In the genomic region with DNA sequence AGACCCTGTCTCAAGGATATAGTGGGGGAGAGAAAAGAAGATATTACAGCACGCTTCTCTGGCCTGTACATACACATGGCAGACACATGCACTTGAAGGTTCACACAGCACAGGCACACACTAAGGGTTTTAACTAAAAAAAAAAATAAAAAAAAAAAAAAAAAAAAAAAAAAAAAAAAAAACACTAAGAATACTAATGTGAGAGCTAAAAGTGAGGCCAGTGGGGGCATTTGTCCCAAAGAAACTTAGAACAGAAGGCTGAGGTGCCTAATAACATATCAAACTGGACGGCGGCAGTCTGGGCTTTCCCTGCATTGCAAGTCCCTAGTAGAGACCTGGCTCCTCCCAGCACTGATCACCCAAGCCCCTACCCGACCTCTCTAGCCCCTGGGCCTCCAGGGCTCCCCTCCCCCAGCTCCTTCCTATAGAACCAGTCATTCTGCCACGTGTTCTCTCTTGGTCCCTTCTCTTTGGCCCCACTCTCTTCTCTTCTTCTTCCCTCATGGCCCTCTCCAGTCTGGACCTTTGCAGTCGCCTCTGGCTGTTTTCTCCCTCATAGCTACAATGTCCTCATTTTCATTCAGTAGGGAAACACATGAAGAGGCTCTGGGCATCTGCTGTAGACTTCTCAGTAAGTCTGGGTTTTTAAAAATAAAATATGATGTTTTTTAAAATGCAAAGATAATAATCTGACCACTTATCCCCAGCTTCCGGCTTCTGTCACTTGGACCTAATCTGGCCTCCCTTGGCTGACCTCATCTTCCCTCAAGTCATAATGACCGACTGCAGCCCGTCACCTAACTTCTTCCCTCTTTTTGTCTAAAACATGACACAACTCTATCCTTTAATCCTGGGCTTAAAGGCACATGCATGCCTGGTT, we compare ENCODE assay signal across 27 mouse cellular contexts. TPM values are rescaled to one million over a fixed set of nuclear protein-coding genes. Genes with fewer than 3 reads are reported as not detected.
A peak's percentile ranks its signal among the peaks of the same experiment; 100 is the strongest.
DNase-seq lines count a peak whose midpoint lies in the region; ATAC-seq lines count a peak whose summit lies in the region.
"Had no signal": no experiment of that assay in that cellular context is flagged by ENCODE, and none has a peak within 500 bp of the region (broad histone marks: within the 10 kb centered on the region; RNA-seq: fewer than 3 reads in every experiment).

No protein-coding gene starts in this region.

- 54% methylated on average over 9 of the region's 9 CpGs for WGBS in hindbrain, embryonic 10.5 days
- WGBS in hindbrain, embryonic 13.5 days: 61% methylated on average over 9 of the region's 9 CpGs
- 51% methylated on average over 9 of the region's 9 CpGs for WGBS in embryonic facial prominence, embryonic 10.5 days
- 56% methylated on average over 9 of the region's 9 CpGs for WGBS in kidney, embryonic 16.5 days

- no peak overlapping the region for H3K4me2 ChIP-seq in hindbrain, embryonic 13.5 days
- H3K4me2 ChIP-seq in kidney, embryonic 16.5 days (replicated peaks; ENCODE audit: low read depth, low read length): no peak overlapping the region
- H3K4me2 ChIP-seq: embryonic facial prominence, embryonic 13.5 days; forebrain, embryonic 15.5 days; hindbrain, embryonic 12.5 days; limb, embryonic 13.5 days; neural tube, embryonic 12.5 days; stomach, embryonic 15.5 days had no signal

- no peak overlapping the region for H3K9ac ChIP-seq in hindbrain, embryonic 13.5 days
- H3K9ac ChIP-seq in kidney, embryonic 16.5 days (replicated peaks; ENCODE audit: low read length): no peak overlapping the region
- H3K9ac ChIP-seq: embryonic facial prominence, embryonic 13.5 days; forebrain, embryonic 15.5 days; hindbrain, embryonic 12.5 days; limb, embryonic 13.5 days; neural tube, embryonic 12.5 days; stomach, embryonic 15.5 days had no signal

- peaks cover 12% of the 10 kb centered on the region for H3K4me1 ChIP-seq in hindbrain, embryonic 10.5 days (replicated peaks)
- no peaks in the 10 kb centered on the region for H3K4me1 ChIP-seq in hindbrain, embryonic 13.5 days (replicated peaks)
- peaks cover 13% of the 10 kb centered on the region for H3K4me1 ChIP-seq in embryonic facial prominence, embryonic 10.5 days
- no peaks in the 10 kb centered on the region for H3K4me1 ChIP-seq in kidney, embryonic 16.5 days (ENCODE audit: insufficient read depth, low read length)
- H3K4me1 ChIP-seq: forebrain, embryonic 15.5 days; limb, embryonic 13.5 days; neural tube, embryonic 12.5 days had no signal

- no peak overlapping the region for H3K4me3 ChIP-seq in hindbrain, embryonic 10.5 days
- H3K4me3 ChIP-seq in hindbrain, embryonic 13.5 days: no peak overlapping the region
- H3K4me3 ChIP-seq in embryonic facial prominence, embryonic 10.5 days: no peak overlapping the region
- H3K4me3 ChIP-seq in kidney, embryonic 16.5 days (ENCODE audit: low read length): no peak overlapping the region
- H3K4me3 ChIP-seq: embryonic facial prominence, embryonic 13.5 days; forebrain, embryonic 15.5 days; heart, embryonic 10.5 days; hindbrain, embryonic 12.5 days; limb, embryonic 13.5 days; neural tube, embryonic 12.5 days; stomach, embryonic 15.5 days had no signal

- no peaks in the 10 kb centered on the region for H3K27me3 ChIP-seq in hindbrain, embryonic 10.5 days (ENCODE audit: insufficient read depth, poor library complexity, severe bottlenecking)
- no peaks in the 10 kb centered on the region for H3K27me3 ChIP-seq in hindbrain, embryonic 13.5 days
- H3K27me3 ChIP-seq in embryonic facial prominence, embryonic 10.5 days (replicated peaks; ENCODE audit: low read depth, poor library complexity, severe bottlenecking): no peaks in the 10 kb centered on the region
- no peaks in the 10 kb centered on the region for H3K27me3 ChIP-seq in kidney, embryonic 16.5 days (ENCODE audit: insufficient read depth, low read length)
- H3K27me3 ChIP-seq: embryonic facial prominence, embryonic 13.5 days; forebrain, embryonic 15.5 days; hindbrain, embryonic 12.5 days; limb, embryonic 13.5 days; neural tube, embryonic 12.5 days; stomach, embryonic 15.5 days had no signal

- H3K36me3 ChIP-seq in hindbrain, embryonic 10.5 days: no peaks in the 10 kb centered on the region
- no peaks in the 10 kb centered on the region for H3K36me3 ChIP-seq in hindbrain, embryonic 13.5 days
- H3K36me3 ChIP-seq in embryonic facial prominence, embryonic 10.5 days (replicated peaks): no peaks in the 10 kb centered on the region
- H3K36me3 ChIP-seq in kidney, embryonic 16.5 days (ENCODE audit: insufficient read depth, low read length): no peaks in the 10 kb centered on the region
- H3K36me3 ChIP-seq: embryonic facial prominence, embryonic 13.5 days; forebrain, embryonic 15.5 days; heart, embryonic 10.5 days; hindbrain, embryonic 12.5 days; limb, embryonic 13.5 days; neural tube, embryonic 12.5 days; stomach, embryonic 15.5 days had no signal

- H3K27ac ChIP-seq in hindbrain, embryonic 10.5 days: no peak overlapping the region
- H3K27ac ChIP-seq in hindbrain, embryonic 13.5 days: no peak overlapping the region
- H3K27ac ChIP-seq in embryonic facial prominence, embryonic 10.5 days (replicated peaks): no peak overlapping the region; the same call in 1 of the 2 replicates
- no peak overlapping the region for H3K27ac ChIP-seq in kidney, embryonic 16.5 days (ENCODE audit: low read length)
- H3K27ac ChIP-seq: embryonic facial prominence, embryonic 13.5 days; forebrain, embryonic 15.5 days; heart, embryonic 10.5 days; hindbrain, embryonic 12.5 days; limb, embryonic 13.5 days; neural tube, embryonic 12.5 days; stomach, embryonic 15.5 days had no signal

- no peaks in the 10 kb centered on the region for H3K9me3 ChIP-seq in hindbrain, embryonic 10.5 days
- no peaks in the 10 kb centered on the region for H3K9me3 ChIP-seq in hindbrain, embryonic 13.5 days
- no peaks in the 10 kb centered on the region for H3K9me3 ChIP-seq in embryonic facial prominence, embryonic 10.5 days
- no peaks in the 10 kb centered on the region for H3K9me3 ChIP-seq in kidney, embryonic 16.5 days (ENCODE audit: low read length)
- H3K9me3 ChIP-seq: embryonic facial prominence, embryonic 13.5 days; forebrain, embryonic 15.5 days; heart, embryonic 10.5 days; hindbrain, embryonic 12.5 days; limb, embryonic 13.5 days; neural tube, embryonic 12.5 days; stomach, embryonic 15.5 days had no signal

- DNase-seq in hindbrain, embryonic 10.5 days (ENCODE audit: low spot score): peak; percentile 11
- DNase-seq in 416B (ENCODE audit: low read depth) (peak; percentile 86), ZHBTc4 (ENCODE audit: low read depth, low spot score) (peak; percentile 52)
- peak; percentile 49 for DNase-seq in embryonic facial prominence, embryonic 10.5 days (ENCODE audit: low spot score)
- no peak for DNase-seq in frontal cortex, postnatal 36 days (ENCODE audit: low spot score in 2 of 2)
- DNase-seq in left cerebral cortex, adult 18-20 months (ENCODE audit: low spot score in 2 of 2): no peak
- DNase-seq: adrenal gland, postnatal 14 days; cerebellum, adult 11-12 months; cerebellum, postnatal 14 days; lung, adult 18-20 months; right cerebral cortex, postnatal 14 days; thymus, adult 18-20 months had no signal

- no peak for ATAC-seq in hindbrain, embryonic 13.5 days (ENCODE audit: low FRiP score)
- no peak for ATAC-seq in kidney, embryonic 16.5 days (ENCODE audit: low FRiP score, low TSS enrichment)
- ATAC-seq: forebrain, embryonic 15.5 days; intestine, embryonic 16.5 days had no signal

RNA-seq across cellular contexts. Expression of gene Spn, which starts 8.0 kb away (rescaled TPM):
- not detected in 2 replicates for polyA plus RNA-seq in hindbrain, embryonic 10.5 days (2016; fragmentation: Nextera tagmentation; extraction: Ambion mirVana)
- 0.06 and 0.09 TPM in 2 replicates for polyA plus RNA-seq in hindbrain, embryonic 13.5 days (2015; fragmentation: Nextera tagmentation; extraction: Ambion mirVana)
- polyA plus RNA-seq in embryonic facial prominence, embryonic 10.5 days (2016; fragmentation: Nextera tagmentation; extraction: Ambion mirVana): 0.04 and 0.09 TPM in 2 replicates
- under 1 TPM; 0.09 to 0.16 TPM for total RNA-seq in left cerebral cortex, adult 18-20 months (2021)
- 0.21 and 0.32 TPM in 2 replicates for polyA plus RNA-seq in kidney, embryonic 16.5 days (2015; fragmentation: Nextera tagmentation; extraction: Ambion mirVana)
- polyA plus RNA-seq: forebrain, embryonic 15.5 days; hindbrain, embryonic 12.5 days had no signal

RNA-seq across cellular contexts. Expression of gene Qprt, which starts 23.6 kb away (rescaled TPM):
- 2.6 and 4.9 TPM in 2 replicates for polyA plus RNA-seq in hindbrain, embryonic 10.5 days (2016; fragmentation: Nextera tagmentation; extraction: Ambion mirVana)
- polyA plus RNA-seq in hindbrain, embryonic 13.5 days (2015; fragmentation: Nextera tagmentation; extraction: Ambion mirVana): 0.54 and 0.68 TPM in 2 replicates
- polyA plus RNA-seq in embryonic facial prominence, embryonic 10.5 days (2016; fragmentation: Nextera tagmentation; extraction: Ambion mirVana): 3.7 and 4.1 TPM in 2 replicates
- under 1 TPM; 0.54 to 0.63 TPM for total RNA-seq in left cerebral cortex, adult 18-20 months (2021)
- polyA plus RNA-seq in kidney, embryonic 16.5 days (2015; fragmentation: Nextera tagmentation; extraction: Ambion mirVana): 24.4 and 26.2 TPM in 2 replicates

RNA-seq across cellular contexts. Expression of gene Cd2bp2, which starts 50.2 kb away (rescaled TPM):
- polyA plus RNA-seq in hindbrain, embryonic 10.5 days (2016; fragmentation: Nextera tagmentation; extraction: Ambion mirVana): 94.4 and 96.0 TPM in 2 replicates
- 83.1 and 84.6 TPM in 2 replicates for polyA plus RNA-seq in hindbrain, embryonic 13.5 days (2015; fragmentation: Nextera tagmentation; extraction: Ambion mirVana)
- 89.9 and 93.4 TPM in 2 replicates for polyA plus RNA-seq in embryonic facial prominence, embryonic 10.5 days (2016; fragmentation: Nextera tagmentation; extraction: Ambion mirVana)
- 10 to 100 TPM; 88.0 to 90.2 TPM for total RNA-seq in left cerebral cortex, adult 18-20 months (2021)
- polyA plus RNA-seq in kidney, embryonic 16.5 days (2015; fragmentation: Nextera tagmentation; extraction: Ambion mirVana): 66.9 and 68.7 TPM in 2 replicates

RNA-seq across cellular contexts. Expression of gene AI467606, which starts 54.5 kb away (rescaled TPM):
- 0.80 and 0.81 TPM in 2 replicates for polyA plus RNA-seq in hindbrain, embryonic 10.5 days (2016; fragmentation: Nextera tagmentation; extraction: Ambion mirVana)
- polyA plus RNA-seq in hindbrain, embryonic 13.5 days (2015; fragmentation: Nextera tagmentation; extraction: Ambion mirVana): 1.5 and 2.1 TPM in 2 replicates
- 0.54 and 1.4 TPM in 2 replicates for polyA plus RNA-seq in embryonic facial prominence, embryonic 10.5 days (2016; fragmentation: Nextera tagmentation; extraction: Ambion mirVana)
- total RNA-seq in left cerebral cortex, adult 18-20 months (2021): 1 to 10 TPM; 1.1 to 1.6 TPM
- 5.3 and 5.4 TPM in 2 replicates for polyA plus RNA-seq in kidney, embryonic 16.5 days (2015; fragmentation: Nextera tagmentation; extraction: Ambion mirVana)

RNA-seq across cellular contexts. Expression of gene Zg16, which starts 58.5 kb away (rescaled TPM):
- not detected in 2 replicates for polyA plus RNA-seq in hindbrain, embryonic 10.5 days (2016; fragmentation: Nextera tagmentation; extraction: Ambion mirVana)
- not detected in 2 replicates for polyA plus RNA-seq in hindbrain, embryonic 13.5 days (2015; fragmentation: Nextera tagmentation; extraction: Ambion mirVana)
- polyA plus RNA-seq in embryonic facial prominence, embryonic 10.5 days (2016; fragmentation: Nextera tagmentation; extraction: Ambion mirVana): not detected in 2 replicates
- total RNA-seq in left cerebral cortex, adult 18-20 months (2021): not detected
- polyA plus RNA-seq in kidney, embryonic 16.5 days (2015; fragmentation: Nextera tagmentation; extraction: Ambion mirVana): not detected in 2 replicates
- total RNA-seq: adrenal gland, postnatal 14 days; gastrocnemius, adult 18-20 months; layer of hippocampus, postnatal 14 days; left cerebral cortex, postnatal 10 days had no signal
- polyA plus RNA-seq: embryonic facial prominence, embryonic 13.5 days; forebrain, embryonic 15.5 days; heart, embryonic 10.5 days; heart, postnatal 0 days; hindbrain, embryonic 12.5 days; kidney, embryonic 14.5 days; limb, embryonic 13.5 days; neural tube, embryonic 12.5 days had no signal

Comparison
In these comparisons a context has a peak if more than half of its experiments do, and no peak if none do; other contexts are left out.
1. DNase-seq: peak in hindbrain, embryonic 10.5 days (single experiment), 416B (single experiment), ZHBTc4 (single experiment) and embryonic facial prominence, embryonic 10.5 days (single experiment); none in frontal cortex, postnatal 36 days (0 of 2) and left cerebral cortex, adult 18-20 months (0 of 2).